Mouse (Mus musculus) hindbrain, embryonic 14.5 days (tissue): ENCODE measurements around the gene Sla2. TPM values are rescaled to one million over a fixed set of nuclear protein-coding genes. Genes with fewer than 3 reads are reported as not detected.
A peak's percentile ranks its signal among the peaks of the same experiment; 100 is the strongest.
"Not testable (repeated sequence)": the region's sequence is repeated elsewhere in the genome, so short reads cannot be mapped to it uniquely, and the experiment has no call there.

Experiments used
- ATAC-seq: fragments of 200-750 bp; cut with Nextera tagmentation; 2 replicates; pipeline ENCODE4 v1.8.0; 2017; ENCODE audit warnings: moderate number of reproducible peaks, mild to moderate bottlenecking, moderate TSS enrichment, moderate library complexity; ENCODE audit not compliant: low FRiP score
- DNase-seq: peaks from one replicate; pipeline ENCODE4 v3.0.0-alpha.2; 2015; ENCODE audit warnings: low spot score
- H3K27ac ChIP-seq: fragments of 300-500 bp; sonication (generic); 2 replicates; pipeline ENCODE4 v1.5.1; 2014; ENCODE audit warnings: mild to moderate bottlenecking, moderate library complexity
- H3K27me3 ChIP-seq: fragments of 300-500 bp; sonication (generic); 2 replicates; pipeline ENCODE4 v1.6.1; 2014; ENCODE audit warnings: mild to moderate bottlenecking, low read length, mixed read lengths; ENCODE audit not compliant: control insufficient read depth, insufficient read depth
- H3K36me3 ChIP-seq: fragments of 300-500 bp; sonication (generic); replicated peaks from 2 replicates; pipeline ENCODE4 v1.6.1; 2014; ENCODE audit not compliant: control insufficient read depth, insufficient read depth
- H3K4me1 ChIP-seq: fragments of 300-500 bp; sonication (generic); replicated peaks from 2 replicates; pipeline ENCODE4 v1.6.1; 2014; ENCODE audit warnings: antibody characterized with exemption, low read length, mixed read lengths; ENCODE audit not compliant: control insufficient read depth, insufficient read depth
- H3K4me2 ChIP-seq: fragments of 300-500 bp; sonication (generic); replicated peaks from 2 replicates; pipeline ENCODE4 v1.6.1; 2014; ENCODE audit warnings: mild to moderate bottlenecking, moderate library complexity
- H3K4me3 ChIP-seq: fragments of 300-500 bp; sonication (generic); replicated peaks from 2 replicates; pipeline ENCODE4 v1.5.1; 2014; ENCODE audit warnings: mild to moderate bottlenecking, low read length
- H3K9ac ChIP-seq: fragments of 300-500 bp; sonication (generic); 2 replicates; pipeline ENCODE4 v1.6.1; 2014
- H3K9me3 ChIP-seq: fragments of 300-500 bp; sonication (generic); 2 replicates; pipeline ENCODE4 v1.6.1; 2016; ENCODE audit warnings: low read length; ENCODE audit not compliant: control insufficient read depth
- WGBS: fragments of 180-500 bp; shearing (Covaris S2); extraction: QIAGEN DNeasy Blood & Tissue Kit; methylation state at CpG from one replicate; pipeline ENCODE4 v1.1.7; 2014; 5-methylcytosine and 5-hydroxymethylcytosine counted together
- polyA plus RNA-seq: library from polyadenylated mRNA; unstranded; fragments of >200 nt; fragmentation: Nextera tagmentation; extraction: Ambion mirVana; gene quantifications from 2 replicates; pipeline ENCODE4 v1.2.1, GENCODE M21; 2014

Sla2 gene
- polyA plus RNA-seq, 1 experiment from 2014 or later, result 0.20 TPM

- H3K27ac ChIP-seq, result no peak overlapping the region
- peaks cover 28% of the 10 kb centered on the region for H3K36me3 ChIP-seq
- no peak overlapping the region for H3K4me2 ChIP-seq
- no peak overlapping the region for H3K9ac ChIP-seq
- 70% methylated on average over 3 of the region's 3 CpGs for WGBS
- H3K4me3 ChIP-seq, result no peak overlapping the region
- DNase-seq (no peak), ATAC-seq (no peak)
- no peaks in the 10 kb centered on the region for H3K4me1 ChIP-seq
- no peaks in the 10 kb centered on the region for H3K9me3 ChIP-seq
- no peaks in the 10 kb centered on the region for H3K27me3 ChIP-seq
Observed at GRCm38 (mm10) chr2:156924210-156924898, 37.4 kb upstream of the Sla2 start.

- Histone ChIP-seq H3K27ac (no peak overlapping the region), H3K4me2 (no peak overlapping the region), H3K4me3 (no peak overlapping the region), H3K9ac (no peak overlapping the region), H3K9me3 (no peaks in the 10 kb centered on the region), H3K4me1 (no peaks in the 10 kb centered on the region), H3K36me3 (peaks cover 20% of the 10 kb centered on the region), H3K27me3 (no peaks in the 10 kb centered on the region)
- 80% methylated on average over 5 of the region's 5 CpGs for WGBS
- DNase-seq (no peak), ATAC-seq (no peak)
Observed at GRCm38 (mm10) chr2:156923057-156923456, 36.1 kb upstream of the Sla2 start.

- H3K4me1 ChIP-seq, result no peaks in the 10 kb centered on the region
- no peak overlapping the region for H3K27ac ChIP-seq
- DNase-seq (no peak), ATAC-seq (no peak)
- no peaks in the 10 kb centered on the region for H3K27me3 ChIP-seq
- H3K9me3 ChIP-seq, result no peaks in the 10 kb centered on the region
- WGBS, result 63% methylated on average over 2 of the region's 2 CpGs
- no peak overlapping the region for H3K9ac ChIP-seq
- H3K36me3 ChIP-seq, result no peaks in the 10 kb centered on the region
- H3K4me3 ChIP-seq, result no peak overlapping the region
- no peak overlapping the region for H3K4me2 ChIP-seq
Observed at GRCm38 (mm10) chr2:156919796-156920195, 32.8 kb upstream of the Sla2 start.

- not testable (repeated sequence) for DNase-seq, ATAC-seq, H3K36me3 ChIP-seq, H3K27me3 ChIP-seq, H3K4me1 ChIP-seq, H3K4me2 ChIP-seq, H3K9ac ChIP-seq, H3K4me3 ChIP-seq, H3K9me3 ChIP-seq, H3K27ac ChIP-seq
- 96% methylated on average over 11 of the region's 11 CpGs for WGBS
Observed at GRCm38 (mm10) chr2:156919191-156919590, 32.2 kb upstream of the Sla2 start.

- H3K9me3 ChIP-seq, result no peaks in the 10 kb centered on the region
- ATAC-seq, result no peak
- DNase-seq, result no peak
- 68% methylated on average over 4 of the region's 4 CpGs for WGBS
- no peak overlapping the region for H3K27ac ChIP-seq
- H3K36me3 ChIP-seq, result no peaks in the 10 kb centered on the region
- H3K4me2 ChIP-seq, result no peak overlapping the region
- no peaks in the 10 kb centered on the region for H3K4me1 ChIP-seq
- no peak overlapping the region for H3K4me3 ChIP-seq
- H3K9ac ChIP-seq, result no peak overlapping the region
- no peaks in the 10 kb centered on the region for H3K27me3 ChIP-seq
Observed at GRCm38 (mm10) chr2:156918562-156918961, 31.6 kb upstream of the Sla2 start.

GRCm38 (mm10) chr2:156916419-156917125 is 29.6 kb upstream of the Sla2 start:
- Histone ChIP-seq H3K27me3 (no peaks in the 10 kb centered on the region), H3K4me2 (no peak overlapping the region), H3K36me3 (no peaks in the 10 kb centered on the region), H3K9ac (no peak overlapping the region), H3K4me3 (no peak overlapping the region), H3K27ac (no peak overlapping the region), H3K4me1 (no peaks in the 10 kb centered on the region), H3K9me3 (no peaks in the 10 kb centered on the region)
- DNase-seq (no peak), ATAC-seq (no peak)
- 87% methylated on average over 3 of the region's 3 CpGs for WGBS

- no peak for DNase-seq
- WGBS, result 87% methylated on average over 3 of the region's 3 CpGs
- ATAC-seq, result no peak
- Histone ChIP-seq H3K4me2 (no peak overlapping the region), H3K36me3 (no peaks in the 10 kb centered on the region), H3K4me1 (no peaks in the 10 kb centered on the region), H3K27ac (no peak overlapping the region), H3K27me3 (no peaks in the 10 kb centered on the region), H3K4me3 (no peak overlapping the region), H3K9ac (no peak overlapping the region), H3K9me3 (no peaks in the 10 kb centered on the region)
Observed at GRCm38 (mm10) chr2:156915559-156915958, 28.6 kb upstream of the Sla2 start.

- H3K4me3 ChIP-seq, result no peak overlapping the region
- no peaks in the 10 kb centered on the region for H3K36me3 ChIP-seq
- H3K27ac ChIP-seq, result no peak overlapping the region
- H3K4me2 ChIP-seq, result no peak overlapping the region
- H3K9ac ChIP-seq, result no peak overlapping the region
- DNase-seq, result peak; percentile 47
- H3K27me3 ChIP-seq, result no peaks in the 10 kb centered on the region
- H3K4me1 ChIP-seq, result no peaks in the 10 kb centered on the region
- ATAC-seq, result no peak
- 66% methylated on average over 5 of the region's 5 CpGs for WGBS
- no peaks in the 10 kb centered on the region for H3K9me3 ChIP-seq
Observed at GRCm38 (mm10) chr2:156913191-156913590, 26.2 kb upstream of the Sla2 start.

GRCm38 (mm10) chr2:156905931-156906330 is 18.9 kb upstream of the Sla2 start:
- H3K36me3 ChIP-seq, H3K9me3 ChIP-seq, H3K4me2 ChIP-seq, DNase-seq, H3K9ac ChIP-seq, H3K27ac ChIP-seq, H3K4me1 ChIP-seq, H3K4me3 ChIP-seq, H3K27me3 ChIP-seq, ATAC-seq: not testable (repeated sequence)
- WGBS, result 42% methylated on average over 4 of the region's 4 CpGs
